Mouse (Mus musculus) stomach, postnatal 0 days (tissue): ENCODE data around the gene Mob3b.

Source experiments
- CTCF ChIP-seq: IDR thresholded peaks from 2 replicates; pipeline ENCODE4 v1.5.1; 2016; ENCODE audit warnings: antibody characterized with exemption, low read depth, mild to moderate bottlenecking, moderate library complexity
- EP300 ChIP-seq: optimal IDR thresholded peaks from 2 replicates; pipeline ENCODE3; 2016; ENCODE audit warnings: antibody characterized with exemption

DNA sequence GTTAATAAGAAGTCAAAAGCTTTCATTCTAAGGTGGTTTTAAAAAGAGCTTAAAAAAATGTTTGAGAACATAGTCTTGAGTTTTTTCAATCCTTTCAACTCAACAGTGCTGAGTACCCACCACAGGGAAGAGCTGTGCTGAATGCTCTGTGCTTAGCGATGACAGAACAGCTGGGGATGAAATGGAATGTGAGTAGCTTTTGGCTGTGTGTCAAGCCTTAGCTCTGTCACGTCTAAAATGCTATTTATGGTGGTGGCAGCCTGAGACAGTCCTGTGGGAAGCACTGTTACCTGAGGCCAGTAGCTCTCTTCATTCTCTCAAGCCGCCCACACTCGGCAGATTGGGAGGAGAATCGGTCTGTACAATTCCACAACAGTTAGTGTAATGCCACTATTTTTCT lies 32.5 kb upstream of the Mob3b start:
- TF ChIP-seq CTCF: no peak
- no peak for TF ChIP-seq EP300
